Mouse (Mus musculus) liver, adult (tissue): ENCODE data around the gene Rps6kc1.

Source experiments
- GATA4 ChIP-seq: IDR thresholded peaks from 2 replicates; pipeline ENCODE4 v1.6.1; 2014; ENCODE audit warnings: mild to moderate bottlenecking, low read length; ENCODE audit not compliant: insufficient replicate concordance

The Rps6kc1 gene

GRCm38 (mm10) chr1:190919725-190920469 lies 8.3 kb upstream of the Rps6kc1 start:
- TF ChIP-seq GATA4 = no peak

GRCm38 (mm10) chr1:190918938-190919337 lies 7.4 kb upstream of the Rps6kc1 start:
- no peak for TF ChIP-seq GATA4

GRCm38 (mm10) chr1:190912623-190913022 lies 1.1 kb upstream of the Rps6kc1 start:
- no peak for TF ChIP-seq GATA4

- TF ChIP-seq GATA4 = no peak
Measured at GRCm38 (mm10) chr1:190910836-190911235, 734 bp downstream of the Rps6kc1 start.

GRCm38 (mm10) chr1:190904714-190905113 lies 6.9 kb downstream of the Rps6kc1 start:
- TF ChIP-seq GATA4 = no peak

- TF ChIP-seq GATA4 = no peak
Measured at GRCm38 (mm10) chr1:190904136-190904535, 7.4 kb downstream of the Rps6kc1 start.

- no peak for TF ChIP-seq GATA4
Measured at GRCm38 (mm10) chr1:190901082-190901481, 10.5 kb downstream of the Rps6kc1 start.

GRCm38 (mm10) chr1:190898899-190899575 lies 12.5 kb downstream of the Rps6kc1 start:
- no peak for TF ChIP-seq GATA4

GRCm38 (mm10) chr1:190898186-190898585 lies 13.4 kb downstream of the Rps6kc1 start:
- no peak for TF ChIP-seq GATA4

GRCm38 (mm10) chr1:190893559-190894167 lies 17.9 kb downstream of the Rps6kc1 start:
- no peak for TF ChIP-seq GATA4

GRCm38 (mm10) chr1:190888646-190889045 lies 22.9 kb downstream of the Rps6kc1 start:
- TF ChIP-seq GATA4 = no peak

- no peak for TF ChIP-seq GATA4
Measured at GRCm38 (mm10) chr1:190888031-190888430, 23.5 kb downstream of the Rps6kc1 start.

GRCm38 (mm10) chr1:190886014-190886413 lies 25.6 kb downstream of the Rps6kc1 start:
- TF ChIP-seq GATA4 = no peak

- TF ChIP-seq GATA4 = no peak
Measured at GRCm38 (mm10) chr1:190881422-190881821, 30.1 kb downstream of the Rps6kc1 start.

- TF ChIP-seq GATA4 = no peak
Measured at GRCm38 (mm10) chr1:190880638-190881037, 30.9 kb downstream of the Rps6kc1 start.

- no peak for TF ChIP-seq GATA4
Measured at GRCm38 (mm10) chr1:190875751-190876150, 35.8 kb downstream of the Rps6kc1 start.

GRCm38 (mm10) chr1:190875089-190875488 lies 36.5 kb downstream of the Rps6kc1 start:
- no peak for TF ChIP-seq GATA4

- no peak for TF ChIP-seq GATA4
Measured at GRCm38 (mm10) chr1:190871068-190871467, 40.5 kb downstream of the Rps6kc1 start.
